Mouse (Mus musculus) heart, adult 8-10 months (tissue): Measurements from ENCODE around the gene Gpbar1. TPM values are rescaled to one million over a fixed set of nuclear protein-coding genes. Genes with fewer than 3 reads are reported as not detected.
A peak's percentile ranks its signal among the peaks of the same experiment; 100 is the strongest.
"Not testable (repeated sequence)": the region's sequence is repeated elsewhere in the genome, so short reads cannot be mapped to it uniquely, and the experiment has no call there.

Source experiments
- DNase-seq: peaks from one replicate; pipeline ENCODE4 v3.0.0; 2022; ENCODE audit warnings: low spot score
- total RNA-seq, 4 experiments: library from RNA; stranded (reverse); gene quantifications; 2 replicates each; pipeline ENCODE4 v1.2.4; 2022

Gpbar1 gene
- total RNA-seq, 4 experiments from 2014 or later: not detected

DNA sequence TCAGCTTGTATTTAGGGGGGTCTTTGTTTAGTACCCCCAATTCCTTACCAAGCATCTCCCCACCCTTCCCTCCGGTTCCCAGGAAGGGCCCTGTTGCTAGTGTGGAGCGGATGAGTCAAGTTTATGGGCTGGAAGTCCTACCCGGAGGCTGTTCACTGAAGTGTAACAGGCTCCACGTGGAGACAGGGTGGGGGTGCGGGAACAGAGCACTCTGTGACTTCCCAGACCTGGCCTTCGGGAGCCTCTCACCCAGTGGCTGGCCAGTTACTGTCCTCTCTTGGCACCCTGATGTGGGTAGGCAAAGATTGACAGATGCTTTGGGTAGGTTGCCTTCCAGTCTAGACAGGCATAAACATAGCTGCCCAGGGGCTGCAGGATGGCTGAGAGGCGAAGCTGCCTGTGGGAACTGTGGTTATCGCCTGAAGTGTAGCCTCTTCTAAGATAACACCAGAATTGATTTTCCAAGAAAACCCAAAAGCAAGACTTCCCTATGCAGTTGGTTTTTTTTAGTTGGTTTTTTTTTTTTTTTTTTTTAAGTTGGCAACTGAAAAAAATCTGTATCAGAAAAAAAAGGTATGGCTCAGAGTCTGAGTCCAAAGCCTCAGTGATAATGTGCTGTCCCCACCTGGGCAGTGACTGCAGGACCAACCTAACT lies 340 bp upstream of the Gpbar1 start:
- no peak for DNase-seq

GRCm38 (mm10) chr1:74278988-74279387 lies 638 bp downstream of the Gpbar1 start:
- no peak for DNase-seq

DNA sequence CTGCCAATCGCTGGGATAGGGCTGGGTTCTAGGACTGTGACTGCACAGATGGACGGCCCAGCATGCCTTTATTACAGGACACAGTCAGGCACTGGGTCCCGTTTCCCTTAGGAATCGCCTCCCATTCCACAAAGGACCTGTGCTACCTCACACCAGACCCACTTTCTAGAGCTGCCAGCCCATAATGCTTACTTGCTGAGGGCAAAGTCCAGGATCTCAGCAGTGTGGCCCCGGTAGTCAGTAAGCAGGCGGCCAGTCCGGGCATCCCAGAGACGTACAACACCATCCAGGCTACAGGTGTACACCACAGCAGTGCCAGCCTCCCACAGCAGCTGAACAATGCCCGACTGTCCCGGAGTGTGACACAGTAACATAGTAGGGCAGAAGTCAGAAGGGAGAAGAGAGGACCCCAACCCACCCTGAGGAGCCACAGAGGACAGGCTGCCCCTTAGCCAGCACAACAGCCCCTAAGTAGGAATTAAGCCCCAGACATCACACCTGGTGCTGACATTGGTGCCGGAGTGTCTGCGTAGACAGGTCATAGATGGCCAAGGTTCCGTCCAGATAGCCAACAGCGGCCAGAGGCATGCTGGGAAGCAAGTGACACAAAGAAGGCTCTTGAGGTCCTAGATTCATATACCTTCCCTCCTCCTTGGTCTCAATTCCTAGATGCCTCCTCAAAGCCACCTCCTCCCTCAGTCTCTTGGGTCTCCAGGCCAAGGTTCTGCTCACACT lies 2.4 kb downstream of the Gpbar1 start:
- no peak for DNase-seq

GRCm38 (mm10) chr1:74281372-74281771 lies 3.0 kb downstream of the Gpbar1 start:
- DNase-seq: no peak

GRCm38 (mm10) chr1:74281886-74282285 lies 3.5 kb downstream of the Gpbar1 start:
- no peak for DNase-seq

- DNase-seq: no peak
These were observed 4.7 kb downstream of the Gpbar1 start for GRCm38 (mm10) chr1:74282896-74283625.

DNA sequence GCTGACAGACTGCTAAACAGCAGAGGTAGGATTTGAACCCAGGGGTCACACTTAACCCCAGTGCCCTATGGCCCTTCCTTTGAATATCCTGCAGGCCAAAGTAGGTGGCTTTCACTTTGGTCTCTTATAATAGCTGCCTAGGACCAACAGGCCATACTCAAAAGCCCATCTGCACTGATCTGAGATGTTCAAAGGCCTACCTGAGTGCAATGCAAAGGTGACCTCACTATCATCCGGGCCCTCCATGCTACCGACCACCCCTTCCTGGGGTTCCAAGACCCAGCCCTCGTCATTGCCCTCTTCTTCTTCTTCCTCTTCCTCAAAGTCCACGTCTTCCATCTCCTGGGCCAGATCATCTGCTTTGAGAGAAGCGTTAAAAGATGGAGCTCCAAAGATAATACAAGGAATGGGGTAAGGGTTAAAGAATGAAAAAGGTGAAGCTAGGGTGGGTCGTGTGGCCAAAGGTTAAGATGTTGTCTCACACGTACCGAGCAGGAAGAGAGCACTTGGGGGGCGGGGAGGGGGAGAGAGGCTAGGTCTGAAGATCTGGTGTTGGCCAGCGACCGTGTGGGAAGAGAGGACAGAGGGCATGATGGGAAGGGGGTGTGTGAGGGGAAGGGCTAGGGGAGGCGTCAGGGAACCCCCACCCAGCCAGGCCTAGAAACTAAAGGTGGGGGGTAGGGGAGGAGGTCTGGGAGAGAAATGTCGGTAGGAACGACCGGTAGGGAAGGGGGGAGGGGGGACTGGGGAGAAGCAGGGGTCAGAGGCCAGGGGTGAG lies 5.5 kb downstream of the Gpbar1 start:
- DNase-seq: peak; percentile 56

- peak; percentile 100 for DNase-seq
These were observed 6.3 kb downstream of the Gpbar1 start, which contains the start of the genes Aamp and Pnkd for GRCm38 (mm10) chr1:74284543-74285160. Gene Aamp (minus strand): TSS chr1:74284738. Gene Pnkd (plus strand): TSS chr1:74284930.

DNA sequence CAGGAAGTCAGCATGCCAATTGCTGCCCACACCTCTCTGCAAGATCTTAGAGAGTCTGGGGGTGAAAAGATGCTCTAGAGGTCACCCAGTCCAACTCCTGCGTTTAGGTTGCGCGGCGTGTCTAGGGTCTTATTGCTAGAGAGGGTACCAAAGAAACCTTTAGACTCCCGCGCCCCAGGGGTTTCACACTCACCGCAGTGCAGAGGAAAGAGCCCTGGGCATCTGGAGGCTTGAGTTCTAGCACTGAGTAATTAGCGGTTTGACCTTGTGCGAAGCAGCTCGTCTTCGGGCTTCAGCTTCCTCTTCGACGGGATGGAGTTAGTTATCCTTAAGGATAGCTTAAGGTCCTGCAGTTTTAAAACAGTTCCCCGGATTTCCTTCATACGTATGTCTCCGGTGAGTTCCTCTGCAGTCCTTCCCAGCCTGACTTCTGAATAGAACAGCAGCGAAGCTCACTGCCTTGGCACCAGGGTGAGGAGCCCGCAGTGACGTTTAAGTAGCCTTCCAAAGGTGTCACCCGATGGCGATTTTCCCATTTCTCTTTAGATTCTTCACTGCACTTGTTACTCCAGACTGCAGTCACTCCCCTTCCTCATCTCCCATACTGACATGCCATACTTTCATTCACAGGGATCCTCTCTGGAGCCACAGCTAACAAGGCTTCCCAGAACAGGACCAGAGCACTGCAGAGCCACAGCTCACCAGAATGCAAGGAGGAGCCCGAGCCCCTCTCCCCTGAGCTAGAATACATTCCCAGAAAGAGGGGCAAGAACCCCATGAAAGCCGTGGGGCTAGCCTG lies 7.1 kb downstream of the Gpbar1 start:
- no peak for DNase-seq

GRCm38 (mm10) chr1:74286869-74287607 lies 8.7 kb downstream of the Gpbar1 start:
- not testable (repeated sequence) for DNase-seq

DNA sequence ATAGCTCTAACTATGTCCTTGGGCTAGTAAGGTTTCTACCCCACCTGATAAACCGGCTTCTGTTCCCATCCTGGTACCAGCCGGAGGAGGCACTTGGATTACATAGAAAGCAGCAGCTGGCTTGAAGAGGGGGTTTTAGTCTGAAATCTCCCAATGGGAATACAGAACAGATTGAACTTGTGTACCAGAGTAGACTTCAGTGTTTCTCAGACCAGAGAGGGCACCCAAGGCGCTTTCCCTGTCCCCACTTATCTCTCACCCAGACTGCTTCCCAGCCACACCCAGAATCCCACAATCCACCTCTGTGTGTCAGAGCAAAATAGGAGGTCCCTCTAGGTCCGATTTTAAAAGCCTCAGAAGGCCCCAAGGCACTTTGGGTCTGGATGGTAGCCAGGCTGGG lies 10.0 kb downstream of the Gpbar1 start:
- DNase-seq: no peak

GRCm38 (mm10) chr1:74289248-74289647 lies 10.9 kb downstream of the Gpbar1 start:
- DNase-seq: no peak

DNA sequence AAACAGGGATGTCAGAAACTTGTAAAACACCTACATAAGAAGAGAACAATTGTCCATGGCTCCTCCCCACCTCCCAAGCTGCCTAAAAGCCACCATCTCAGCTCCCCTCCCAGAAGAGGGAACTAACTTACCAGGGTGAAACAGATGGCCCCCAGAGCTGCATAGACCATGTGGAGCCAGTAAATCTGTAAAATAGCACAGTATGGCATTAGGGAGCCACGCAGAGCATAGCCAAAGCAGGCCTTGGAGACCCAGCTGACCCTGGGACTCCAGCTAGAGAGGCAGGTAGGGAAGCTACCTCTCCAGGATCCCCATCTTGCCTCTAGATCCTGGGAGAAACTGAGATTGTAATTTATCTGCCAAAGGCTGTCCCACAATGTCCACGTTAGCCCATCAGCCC lies 11.4 kb downstream of the Gpbar1 start:
- no peak for DNase-seq

- DNase-seq: no peak
These were observed 11.8 kb downstream of the Gpbar1 start for GRCm38 (mm10) chr1:74290141-74290540.

DNA sequence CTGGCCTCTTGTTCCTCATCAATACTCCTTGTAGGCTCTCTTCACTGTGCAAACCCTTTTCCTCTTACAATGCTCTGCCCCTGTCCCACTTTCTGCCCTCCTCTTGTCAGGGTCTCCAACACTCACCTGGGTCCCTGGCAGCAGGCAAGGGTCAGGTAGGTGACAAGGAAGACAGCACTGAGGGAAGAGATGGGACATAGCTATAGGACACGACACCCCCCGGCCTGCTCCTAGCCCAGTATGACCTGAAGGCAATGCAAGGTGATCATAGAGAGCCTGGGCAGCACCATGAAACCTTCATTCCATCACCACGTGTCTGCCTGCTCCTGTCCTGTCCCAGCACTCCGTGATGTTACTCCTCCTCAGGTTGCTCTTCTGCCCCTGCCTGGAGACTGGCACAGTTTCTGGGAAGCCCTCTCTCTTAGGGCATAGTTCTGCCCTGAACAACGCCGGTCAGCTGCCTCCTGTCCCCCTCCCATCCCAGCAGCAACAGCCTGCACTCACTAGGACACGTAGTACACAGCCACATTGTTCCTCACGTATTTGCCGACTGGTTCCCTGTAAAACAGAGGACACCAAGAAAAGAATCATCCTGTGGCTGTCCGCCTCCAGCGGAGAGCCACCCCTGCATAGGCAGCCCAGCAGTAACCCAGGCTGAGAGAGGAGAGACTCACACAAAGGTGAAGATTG lies 14.1 kb downstream of the Gpbar1 start:
- DNase-seq: no peak

- DNase-seq: no peak
These were observed 15.1 kb downstream of the Gpbar1 start for GRCm38 (mm10) chr1:74293306-74293960.

DNA sequence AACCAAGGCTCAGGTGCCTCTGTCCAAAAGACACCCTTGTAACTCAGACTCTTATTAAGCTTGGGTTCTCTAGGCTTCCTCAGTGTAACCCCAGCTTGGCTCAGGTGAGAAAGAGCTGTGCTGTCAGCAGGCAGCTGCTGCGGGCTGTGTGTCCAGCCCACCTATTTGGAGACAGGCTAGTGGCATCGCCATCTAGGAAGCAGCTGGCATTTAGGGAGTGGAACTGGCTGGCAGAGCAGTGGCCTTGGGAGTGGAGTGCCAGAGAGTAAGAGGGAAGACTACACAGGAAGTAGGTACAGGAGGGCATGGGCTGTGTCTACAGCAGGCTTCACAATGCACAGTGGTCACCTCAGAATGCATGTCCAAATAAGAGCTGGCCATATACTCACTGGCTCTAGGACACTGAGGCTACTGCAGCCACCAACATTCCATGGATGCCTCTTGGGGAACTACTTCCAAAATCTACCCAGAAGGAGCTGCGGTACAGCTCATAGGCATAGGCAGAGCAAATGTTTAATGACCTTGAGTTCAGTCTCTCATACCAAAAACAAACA lies 15.8 kb downstream of the Gpbar1 start:
- DNase-seq: no peak

- no peak for DNase-seq
These were observed 16.5 kb downstream of the Gpbar1 start for GRCm38 (mm10) chr1:74294733-74295455.
